Mouse (Mus musculus) midbrain, embryonic 13.5 days (tissue): ENCODE results near the gene Hexdc. TPM values are rescaled to one million over a fixed set of nuclear protein-coding genes. Genes with fewer than 3 reads are reported as not detected.

ENCODE experiments used
- ATAC-seq: fragments of 200-750 bp; cut with Nextera tagmentation; 2 replicates; pipeline ENCODE4 v1.8.0; 2017; ENCODE audit warnings: mild to moderate bottlenecking, moderate TSS enrichment, moderate library complexity
- H3K27ac ChIP-seq: fragments of 300-500 bp; sonication (generic); 2 replicates; pipeline ENCODE4 v1.5.1; 2015; ENCODE audit warnings: inconsistent platforms, mild to moderate bottlenecking, moderate library complexity
- H3K27me3 ChIP-seq: fragments of 300-500 bp; sonication (generic); 2 replicates; pipeline ENCODE4 v1.6.1; 2015; ENCODE audit warnings: mild to moderate bottlenecking, inconsistent platforms
- H3K36me3 ChIP-seq: fragments of 300-500 bp; sonication (generic); 2 replicates; pipeline ENCODE4 v1.6.1; 2015; ENCODE audit warnings: mild to moderate bottlenecking, inconsistent platforms
- H3K4me1 ChIP-seq: fragments of 300-500 bp; sonication (generic); replicated peaks from 2 replicates; pipeline ENCODE4 v1.6.1; 2015; ENCODE audit warnings: inconsistent platforms
- H3K4me2 ChIP-seq: fragments of 300-500 bp; sonication (generic); replicated peaks from 2 replicates; pipeline ENCODE4 v1.6.1; 2015; ENCODE audit warnings: moderate library complexity, mild to moderate bottlenecking, inconsistent platforms
- H3K4me3 ChIP-seq: fragments of 300-500 bp; sonication (generic); replicated peaks from 2 replicates; pipeline ENCODE4 v1.5.1; 2015; ENCODE audit warnings: mild to moderate bottlenecking, inconsistent platforms
- H3K9ac ChIP-seq: fragments of 300-500 bp; sonication (generic); replicated peaks from 2 replicates; pipeline ENCODE4 v1.6.1; 2015; ENCODE audit warnings: mild to moderate bottlenecking, inconsistent platforms
- H3K9me3 ChIP-seq: fragments of 300-500 bp; sonication (generic); 2 replicates; pipeline ENCODE4 v1.6.1; 2016; ENCODE audit warnings: mild to moderate bottlenecking, inconsistent platforms
- WGBS: fragments of 180-500 bp; shearing (Covaris S2); methylation state at CpG from one replicate; pipeline ENCODE4 v1.1.7; 2015; 5-methylcytosine and 5-hydroxymethylcytosine counted together
- polyA plus RNA-seq: library from polyadenylated mRNA; unstranded; fragments of >200 nt; fragmentation: Nextera tagmentation; extraction: Ambion mirVana; gene quantifications from 2 replicates; pipeline ENCODE4 v1.2.1, GENCODE M21; 2015

The Hexdc gene
- polyA plus RNA-seq, 1 experiment from 2014 or later = 21.1 TPM

GRCm38 (mm10) chr11:121231628-121232291 lies 27.5 kb downstream of the Hexdc start:
- no peak for ATAC-seq
- Histone ChIP-seq H3K27ac (no peak overlapping the region), H3K9ac (no peak overlapping the region), H3K4me1 (peaks cover 35% of the 10 kb centered on the region), H3K27me3 (no peaks in the 10 kb centered on the region), H3K36me3 (peaks cover 5% of the 10 kb centered on the region), H3K4me3 (no peak overlapping the region), H3K4me2 (no peak overlapping the region), H3K9me3 (no peaks in the 10 kb centered on the region)
- 44% methylated on average over 4 of the region's 4 CpGs for WGBS

GRCm38 (mm10) chr11:121232706-121233105 lies 28.5 kb downstream of the Hexdc start:
- Histone ChIP-seq H3K4me3 (no peak overlapping the region), H3K9ac (0 out of 2 replicates have a peak overlapping the region, but pooled peaks have one; percentile 28), H3K36me3 (no peaks in the 10 kb centered on the region), H3K27me3 (no peaks in the 10 kb centered on the region), H3K4me1 (peaks cover 26% of the 10 kb centered on the region), H3K27ac (no peak overlapping the region), H3K9me3 (no peaks in the 10 kb centered on the region), H3K4me2 (no peak overlapping the region)
- 35% methylated on average over 4 of the region's 4 CpGs for WGBS
- no peak for ATAC-seq

- peaks cover 16% of the 10 kb centered on the region for H3K36me3 ChIP-seq
- H3K4me2 ChIP-seq = peak overlapping the region; percentile 57
- peak overlapping the region; percentile 100 for H3K27ac ChIP-seq
- H3K9me3 ChIP-seq = no peaks in the 10 kb centered on the region
- H3K9ac ChIP-seq = peak overlapping the region; percentile 71; the same call in 1 of the 2 replicates
- H3K4me1 ChIP-seq = peaks cover 36% of the 10 kb centered on the region
- 0 out of 2 replicates have a peak overlapping the region, but pooled peaks have one; percentile 79 for H3K4me3 ChIP-seq
- H3K27me3 ChIP-seq = no peaks in the 10 kb centered on the region
- ATAC-seq = no peak
- 25% methylated on average over 9 of the region's 9 CpGs for WGBS
Observed at GRCm38 (mm10) chr11:121235475-121236238, 31.4 kb downstream of the Hexdc start.

- H3K4me3 ChIP-seq = peak within 1 kb of the TSS; percentile 79
- H3K36me3 ChIP-seq = peaks cover 26% of the 10 kb centered on the region
- under 1% methylated on average over 50 of the region's 50 CpGs for WGBS
- H3K9me3 ChIP-seq = no peaks in the 10 kb centered on the region
- peak; percentile 99 for ATAC-seq
- H3K4me1 ChIP-seq = peaks cover 47% of the 10 kb centered on the region
- peak within 1 kb of the TSS; percentile 88 for H3K9ac ChIP-seq
- no peaks in the 10 kb centered on the region for H3K27me3 ChIP-seq
- peak within 1 kb of the TSS; percentile 68 for H3K4me2 ChIP-seq
- H3K27ac ChIP-seq = peak within 1 kb of the TSS; percentile 100
Observed at GRCm38 (mm10) chr11:121236564-121237344, 32.5 kb downstream of the Hexdc start, which contains the start of gene Narf. TSS of gene Narf (plus strand) at chr11:121237253.

GRCm38 (mm10) chr11:121237345-121238128 lies 33.3 kb downstream of the Hexdc start:
- Histone ChIP-seq H3K27me3 (no peaks in the 10 kb centered on the region), H3K4me1 (peaks cover 52% of the 10 kb centered on the region), H3K9me3 (no peaks in the 10 kb centered on the region), H3K9ac (peak overlapping the region; percentile 88), H3K4me2 (peak overlapping the region; percentile 68), H3K4me3 (peak overlapping the region; percentile 79), H3K36me3 (peaks cover 34% of the 10 kb centered on the region), H3K27ac (peak overlapping the region; percentile 98)
- ATAC-seq = peak; percentile 1
- 5% methylated on average over 28 of the region's 28 CpGs for WGBS

GRCm38 (mm10) chr11:121239669-121240068 lies 35.4 kb downstream of the Hexdc start:
- Histone ChIP-seq H3K4me1 (peaks cover 52% of the 10 kb centered on the region), H3K9me3 (no peaks in the 10 kb centered on the region), H3K27me3 (no peaks in the 10 kb centered on the region), H3K27ac (no peak overlapping the region), H3K36me3 (peaks cover 54% of the 10 kb centered on the region), H3K9ac (no peak overlapping the region; the same call in 1 of the 2 replicates), H3K4me3 (no peak overlapping the region; the same call in 1 of the 2 replicates), H3K4me2 (peak overlapping the region; percentile 68)
- ATAC-seq = no peak
- WGBS = 95% methylated on average over 2 of the region's 2 CpGs

- H3K9me3 ChIP-seq = no peaks in the 10 kb centered on the region
- no peak for ATAC-seq
- no peaks in the 10 kb centered on the region for H3K4me1 ChIP-seq
- WGBS = 90% methylated on average over 8 of the region's 8 CpGs
- no peak overlapping the region for H3K4me2 ChIP-seq
- H3K9ac ChIP-seq = no peak overlapping the region
- H3K27ac ChIP-seq = no peak overlapping the region
- H3K4me3 ChIP-seq = no peak overlapping the region
- peaks cover 97% of the 10 kb centered on the region for H3K36me3 ChIP-seq
- no peaks in the 10 kb centered on the region for H3K27me3 ChIP-seq
Observed at GRCm38 (mm10) chr11:121250196-121250595, 46.0 kb downstream of the Hexdc start.

GRCm38 (mm10) chr11:121259160-121260100 lies 55.2 kb downstream of the Hexdc start, which contains the start of gene Foxk2:
TSS of gene Foxk2 (plus strand) at chr11:121259990.
- Histone ChIP-seq H3K27me3 (no peaks in the 10 kb centered on the region), H3K9ac (peak within 1 kb of the TSS; percentile 99), H3K36me3 (peaks cover 45% of the 10 kb centered on the region), H3K4me1 (peaks cover 35% of the 10 kb centered on the region), H3K4me2 (peak within 1 kb of the TSS; percentile 96), H3K27ac (peak within 1 kb of the TSS; percentile 95), H3K4me3 (peak within 1 kb of the TSS; percentile 100), H3K9me3 (no peaks in the 10 kb centered on the region)
- under 1% methylated on average over 79 of the region's 91 CpGs for WGBS
- ATAC-seq = peak; percentile 98

- Histone ChIP-seq H3K4me2 (peak overlapping the region; percentile 96), H3K9me3 (no peaks in the 10 kb centered on the region), H3K4me3 (peak overlapping the region; percentile 100), H3K9ac (peak overlapping the region; percentile 99), H3K36me3 (peaks cover 44% of the 10 kb centered on the region), H3K27me3 (no peaks in the 10 kb centered on the region), H3K27ac (peak overlapping the region; percentile 95), H3K4me1 (peaks cover 35% of the 10 kb centered on the region)
- ATAC-seq = peak; percentile 28
- WGBS = under 1% methylated on average over 58 of the region's 60 CpGs
Observed at GRCm38 (mm10) chr11:121260211-121260906, 56.1 kb downstream of the Hexdc start.

GRCm38 (mm10) chr11:121261074-121261473 lies 56.8 kb downstream of the Hexdc start:
- no peaks in the 10 kb centered on the region for H3K9me3 ChIP-seq
- H3K9ac ChIP-seq = peak overlapping the region; percentile 99
- ATAC-seq = no peak
- H3K27me3 ChIP-seq = no peaks in the 10 kb centered on the region
- WGBS = 46% methylated on average over 2 of the region's 2 CpGs
- H3K4me2 ChIP-seq = peak overlapping the region; percentile 96
- peaks cover 37% of the 10 kb centered on the region for H3K36me3 ChIP-seq
- peak overlapping the region; percentile 100 for H3K4me3 ChIP-seq
- H3K4me1 ChIP-seq = peaks cover 35% of the 10 kb centered on the region
- H3K27ac ChIP-seq = 0 out of 2 replicates have a peak overlapping the region, but pooled peaks have one; percentile 95
